Mouse (Mus musculus) large intestine, adult 2 months (tissue): ENCODE results near the gene Apc2. TPM values are rescaled to one million over a fixed set of nuclear protein-coding genes. Genes with fewer than 3 reads are reported as not detected.
A peak's percentile ranks its signal among the peaks of the same experiment; 100 is the strongest.

Experiments used
- DNase-seq: peaks from one replicate; pipeline ENCODE4 v3.0.0-alpha.2; 2012; ENCODE audit warnings: low read depth, low spot score
- WGBS: fragments of 180-500 bp; shearing (Covaris S2); methylation state at CpG from one replicate; pipeline ENCODE4 v1.1.7; 2018; 5-methylcytosine and 5-hydroxymethylcytosine counted together
- polyA plus RNA-seq: library from polyadenylated mRNA; depleted of rRNA; stranded (reverse); fragments of >200 nt; gene quantifications from 2 replicates; pipeline ENCODE4 v1.2.3, GENCODE M21; 2012

The Apc2 gene
- polyA plus RNA-seq, 1 experiment, result 0.41 TPM

- DNase-seq, result no peak
- WGBS, result 27% methylated on average over 20 of the region's 20 CpGs
Measured at GRCm38 (mm10) chr10:80313627-80314201, 17.9 kb downstream of the Apc2 start.

DNA sequence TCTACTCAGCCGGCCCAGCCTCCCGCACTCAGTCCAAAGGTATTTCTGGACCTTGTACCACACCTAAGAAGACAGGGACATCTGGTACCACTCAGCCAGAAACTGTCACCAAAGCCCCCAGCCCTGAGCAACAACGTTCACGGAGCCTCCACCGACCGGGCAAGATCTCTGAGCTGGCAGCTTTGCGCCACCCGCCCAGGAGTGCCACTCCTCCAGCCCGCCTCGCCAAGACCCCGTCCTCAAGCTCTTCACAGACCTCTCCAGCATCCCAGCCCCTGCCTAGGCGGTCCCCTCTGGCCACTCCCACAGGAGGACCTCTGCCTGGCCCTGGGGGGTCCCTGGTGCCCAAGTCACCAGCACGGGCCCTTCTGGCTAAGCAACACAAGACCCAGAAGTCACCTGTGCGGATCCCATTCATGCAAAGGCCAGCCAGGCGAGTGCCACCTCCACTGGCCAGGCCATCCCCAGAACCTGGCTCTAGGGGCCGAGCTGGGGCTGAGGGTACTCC lies 18.8 kb downstream of the Apc2 start:
- 44% methylated on average over 16 of the region's 16 CpGs for WGBS
- DNase-seq, result no peak

GRCm38 (mm10) chr10:80315315-80315714 lies 19.5 kb downstream of the Apc2 start:
- DNase-seq, result no peak
- 47% methylated on average over 27 of the region's 27 CpGs for WGBS

DNA sequence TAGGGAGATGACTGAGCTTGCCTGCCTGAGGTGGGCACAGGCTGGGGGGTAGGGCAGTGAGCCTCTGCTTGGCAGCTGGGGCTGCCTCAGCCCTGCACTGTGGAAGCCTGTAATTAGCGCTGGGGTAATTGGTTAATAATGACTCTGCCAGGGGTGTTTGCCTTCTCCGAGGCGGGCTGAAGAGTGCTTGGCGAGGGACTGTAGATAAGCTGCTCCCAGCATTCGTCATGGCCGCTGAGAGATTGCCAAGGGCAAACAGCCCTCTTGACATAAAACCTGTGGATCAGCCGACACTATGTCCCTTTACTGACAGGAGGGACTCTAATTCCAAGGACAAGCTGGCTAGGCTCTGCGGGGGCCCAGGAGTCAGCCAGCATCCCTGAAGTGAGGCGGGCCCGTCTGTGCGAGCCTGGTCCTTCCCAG lies 20.6 kb downstream of the Apc2 start:
- 21% methylated on average over 11 of the region's 11 CpGs for WGBS
- no peak for DNase-seq

DNA sequence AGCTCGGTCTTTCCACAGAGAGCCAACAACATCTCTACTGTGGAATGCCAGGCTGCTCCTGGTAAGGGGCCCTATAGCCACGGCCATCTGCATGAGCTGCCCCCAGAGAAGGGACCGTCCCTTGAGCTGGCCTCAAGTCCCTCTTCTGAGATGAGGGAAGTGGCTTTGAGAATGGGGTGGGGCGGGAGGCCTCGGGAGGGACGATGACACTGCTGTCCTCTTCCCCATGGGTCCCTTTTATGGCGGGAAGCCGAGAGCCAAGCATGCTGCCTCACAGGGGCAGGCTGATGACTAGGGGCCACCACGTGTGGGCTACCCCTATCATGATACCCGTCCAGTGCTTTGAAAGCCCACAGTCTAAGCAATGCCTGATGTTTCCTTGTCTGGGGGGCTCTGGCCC lies 21.2 kb downstream of the Apc2 start:
- WGBS, result 39% methylated on average over 10 of the region's 10 CpGs
- no peak for DNase-seq

DNA sequence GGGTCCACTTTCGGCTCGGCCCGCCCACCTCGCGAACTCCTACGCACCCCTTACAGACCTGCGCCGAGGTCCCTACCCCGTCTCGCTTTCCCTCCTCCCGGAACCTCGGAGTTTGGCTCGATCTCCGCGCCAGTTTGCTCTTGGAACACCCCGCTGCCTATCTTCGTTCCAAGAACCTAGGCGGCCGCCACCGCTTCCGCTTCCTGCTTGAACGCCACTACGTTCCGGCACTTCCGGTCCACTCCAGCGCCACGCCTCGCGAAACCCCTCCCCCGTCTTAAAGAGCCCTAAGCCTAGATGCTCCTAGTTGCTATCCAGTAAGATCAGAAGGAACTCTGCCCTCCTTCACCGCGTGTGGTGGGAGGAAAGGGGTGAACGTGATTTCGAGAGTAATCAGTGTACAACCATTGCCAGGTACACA lies 24.6 kb downstream of the Apc2 start, which contains the start of gene 2310011J03Rik:
TSS of gene 2310011J03Rik (minus strand) at position 198 of the 421 bp plus-strand sequence.
- peak; percentile 88 for DNase-seq
- under 1% methylated on average over 34 of the region's 34 CpGs for WGBS

DNA sequence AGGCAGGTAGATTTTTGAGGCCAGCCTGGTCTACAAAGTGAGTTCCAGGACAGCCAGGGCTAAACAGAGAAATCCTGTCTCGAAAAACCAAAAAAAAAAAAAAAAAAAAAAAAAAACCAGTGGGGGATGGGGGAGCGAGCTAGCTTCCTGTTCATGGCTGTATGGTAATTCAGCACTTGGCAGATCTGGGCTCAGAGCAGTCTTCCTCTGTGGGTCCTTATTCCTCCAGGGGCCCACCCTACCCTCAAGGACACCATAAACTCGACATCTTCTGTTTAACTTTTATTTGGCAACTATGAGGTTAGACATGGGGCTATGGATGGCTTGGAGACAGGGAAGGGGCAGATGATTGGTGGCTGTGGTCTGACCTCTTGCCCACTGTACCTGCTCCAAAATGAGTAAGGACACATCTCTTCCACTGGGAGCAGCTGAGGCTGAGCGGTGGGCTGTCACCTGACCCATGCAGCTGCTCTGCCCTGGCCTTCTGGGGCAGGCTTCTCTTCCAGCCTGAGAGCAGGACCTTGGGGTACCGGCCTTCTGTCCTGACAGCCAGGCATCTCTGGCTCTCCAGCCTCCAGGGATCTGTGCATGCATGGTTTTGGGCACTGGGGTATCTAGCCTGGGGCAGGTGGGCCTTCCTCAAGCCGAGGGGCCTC lies 25.4 kb downstream of the Apc2 start:
- DNase-seq, result no peak
- 65% methylated on average over 6 of the region's 6 CpGs for WGBS

- WGBS, result 91% methylated on average over 21 of the region's 21 CpGs
Measured at GRCm38 (mm10) chr10:80321670-80322581, 26.1 kb downstream of the Apc2 start.

GRCm38 (mm10) chr10:80322811-80323211 lies 27.0 kb downstream of the Apc2 start:
- under 1% methylated on average over 28 of the region's 28 CpGs for WGBS
- DNase-seq, result no peak

More at GRCm38 (mm10) chr10:80321670-80322581, 26.1 kb downstream of the Apc2 start:
- DNase-seq, result no peak

DNA sequence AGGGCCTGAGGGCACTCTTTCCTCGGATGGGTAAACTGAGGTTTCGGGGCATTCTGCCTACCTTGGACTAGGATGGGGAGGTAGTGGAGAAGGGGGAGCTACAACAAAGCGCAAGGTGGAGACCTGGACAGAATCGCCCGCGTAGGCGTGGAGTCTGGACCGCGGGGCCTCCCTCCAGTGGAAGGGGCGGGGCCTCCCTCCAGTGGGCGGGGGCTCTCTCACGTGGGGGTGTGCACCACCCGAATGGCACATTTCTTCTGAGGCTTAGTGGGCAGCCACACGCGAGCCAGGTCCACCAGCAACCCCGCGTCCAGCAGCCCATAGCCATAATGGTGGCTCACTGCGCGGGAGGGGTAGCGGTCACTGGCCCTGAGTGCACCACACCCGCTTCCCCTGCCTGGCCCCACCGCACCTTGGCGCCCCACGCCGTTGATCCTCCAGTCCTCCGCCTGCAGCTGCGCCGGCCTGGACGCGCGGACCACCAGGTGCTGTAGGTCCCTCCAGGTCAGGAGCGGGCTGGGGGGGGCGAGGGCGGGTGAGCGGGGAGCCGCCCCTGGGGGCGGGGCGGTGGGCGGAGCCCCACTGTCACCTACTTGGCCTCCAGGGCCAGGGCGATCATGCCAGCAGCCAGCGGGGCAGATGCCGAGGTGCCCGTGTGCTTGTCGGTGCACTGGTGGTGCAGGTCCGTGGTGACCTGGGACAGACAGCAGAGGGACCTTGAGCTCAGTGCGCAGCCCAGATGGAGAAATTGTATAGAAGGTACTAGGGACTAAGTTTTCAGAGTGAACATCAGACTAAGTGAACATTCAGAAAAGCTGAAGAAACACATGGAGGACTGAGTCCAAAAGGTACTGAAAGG lies 27.7 kb downstream of the Apc2 start:
- 1% methylated on average over 46 of the region's 46 CpGs for WGBS
- DNase-seq, result no peak

DNA sequence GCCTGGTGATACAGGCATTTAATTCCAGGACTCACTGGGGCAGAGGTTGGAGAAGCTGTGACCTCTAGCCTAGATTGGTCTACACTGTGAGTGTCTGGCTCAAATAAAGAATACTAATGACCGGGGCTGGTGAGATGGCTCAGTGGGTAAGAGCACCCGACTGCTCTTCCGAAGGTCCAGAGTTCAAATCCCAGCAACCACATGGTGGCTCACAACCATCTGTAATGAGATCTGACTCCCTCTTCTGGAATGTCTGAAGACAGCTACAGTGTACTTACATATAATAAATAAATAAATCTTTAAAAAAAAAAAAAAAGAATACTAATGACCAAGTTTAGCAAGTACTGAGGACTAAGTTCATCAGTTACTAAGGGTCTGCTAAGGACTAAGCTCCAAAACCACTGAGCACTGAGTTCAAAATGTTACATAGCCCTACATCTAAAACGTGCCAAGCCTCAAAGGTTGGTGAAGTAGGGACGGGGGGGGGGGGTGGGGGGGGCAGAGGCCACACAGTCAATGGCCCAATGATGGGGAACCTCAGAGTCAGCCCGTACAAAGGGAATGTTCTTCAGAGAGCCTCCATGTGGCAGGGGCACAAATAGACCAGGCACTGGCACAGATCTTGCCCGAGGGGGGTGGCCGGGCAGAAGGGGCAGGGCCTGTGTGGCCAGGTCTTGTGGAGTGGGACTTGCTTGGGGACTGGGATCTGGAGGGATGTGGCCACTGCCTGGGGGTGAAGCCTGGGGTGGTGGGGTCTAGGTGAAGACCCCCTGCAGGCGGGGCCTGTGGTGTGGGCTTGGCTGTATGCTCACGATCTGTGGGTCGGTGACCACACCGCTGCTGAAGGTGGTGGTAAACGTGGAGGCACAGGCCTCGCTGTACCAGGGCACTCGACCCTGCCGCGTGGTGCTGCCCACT lies 28.6 kb downstream of the Apc2 start:
- no peak for DNase-seq
- 71% methylated on average over 17 of the region's 17 CpGs for WGBS

GRCm38 (mm10) chr10:80325045-80325444 lies 29.3 kb downstream of the Apc2 start:
- 77% methylated on average over 21 of the region's 21 CpGs for WGBS
- no peak for DNase-seq

DNA sequence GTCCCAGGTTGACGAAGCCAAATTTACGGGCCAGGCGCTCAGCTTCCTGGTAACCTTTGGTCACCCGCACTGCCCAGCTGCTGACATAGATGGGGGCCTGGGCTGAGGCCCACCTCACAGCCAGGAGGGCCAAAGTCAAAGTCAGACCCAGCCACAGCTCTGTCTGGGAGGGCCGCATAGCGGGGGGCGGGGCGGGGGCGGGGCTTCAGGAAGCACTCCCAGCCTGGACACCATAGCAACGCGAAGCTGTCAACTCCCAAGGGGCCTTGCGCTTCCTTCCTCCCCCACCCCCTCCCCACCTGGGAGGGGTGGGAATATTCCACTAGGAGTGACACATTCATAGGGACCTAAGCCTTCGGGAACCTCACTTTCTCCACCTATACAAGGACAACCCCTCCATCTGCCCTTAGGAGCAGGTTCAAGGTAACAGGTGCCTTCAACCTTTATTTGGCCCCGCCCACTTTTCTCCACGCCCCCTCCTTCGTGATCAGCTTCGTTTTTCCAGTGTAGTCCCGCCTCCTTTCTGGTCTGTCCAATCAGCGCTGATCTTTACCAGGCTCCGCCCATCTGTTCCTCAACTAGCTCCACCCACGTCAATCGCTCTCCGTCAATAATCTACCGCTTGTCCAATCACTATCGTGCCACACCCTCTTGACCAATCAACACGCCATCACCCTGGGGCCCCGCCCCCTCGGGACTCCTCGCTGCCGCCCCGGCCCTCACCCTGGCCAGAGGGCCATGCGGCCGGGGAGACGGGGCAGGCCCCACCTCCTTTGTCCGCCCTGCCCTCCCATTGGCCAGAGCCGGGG lies 33.7 kb downstream of the Apc2 start, which contains the start of the genes Pcsk4 and Reep6:
TSS of gene Pcsk4 (minus strand) at position 226 of the 809 bp plus-strand sequence.
TSS of gene Reep6 (plus strand) at position 681 of the 809 bp plus-strand sequence.
- WGBS, result 2% methylated on average over 36 of the region's 36 CpGs
- peak; percentile 96 for DNase-seq

DNA sequence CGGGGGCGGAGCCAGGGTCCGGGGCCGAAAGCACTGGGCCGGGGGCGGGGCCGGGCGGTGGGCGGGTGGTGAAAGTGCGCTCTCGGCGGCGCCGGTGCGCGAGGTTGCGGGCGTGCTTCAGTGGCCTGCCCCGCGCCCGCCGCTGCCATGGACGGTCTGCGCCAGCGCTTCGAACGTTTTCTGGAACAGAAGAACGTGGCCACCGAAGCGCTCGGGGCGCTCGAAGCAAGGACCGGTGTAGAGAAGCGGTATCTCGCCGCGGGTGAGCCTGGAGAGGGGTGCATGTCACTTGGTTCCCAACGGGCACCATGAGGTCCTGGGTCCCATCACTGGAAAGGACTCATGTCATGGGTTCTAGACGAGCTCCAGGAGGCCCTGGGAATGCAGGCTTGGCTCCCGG lies 34.3 kb downstream of the Apc2 start:
- DNase-seq, result no peak
- WGBS, result 2% methylated on average over 41 of the region's 41 CpGs

- DNase-seq, result no peak
- WGBS, result 18% methylated on average over 2 of the region's 2 CpGs
Measured at GRCm38 (mm10) chr10:80330888-80331287, 35.1 kb downstream of the Apc2 start.

DNA sequence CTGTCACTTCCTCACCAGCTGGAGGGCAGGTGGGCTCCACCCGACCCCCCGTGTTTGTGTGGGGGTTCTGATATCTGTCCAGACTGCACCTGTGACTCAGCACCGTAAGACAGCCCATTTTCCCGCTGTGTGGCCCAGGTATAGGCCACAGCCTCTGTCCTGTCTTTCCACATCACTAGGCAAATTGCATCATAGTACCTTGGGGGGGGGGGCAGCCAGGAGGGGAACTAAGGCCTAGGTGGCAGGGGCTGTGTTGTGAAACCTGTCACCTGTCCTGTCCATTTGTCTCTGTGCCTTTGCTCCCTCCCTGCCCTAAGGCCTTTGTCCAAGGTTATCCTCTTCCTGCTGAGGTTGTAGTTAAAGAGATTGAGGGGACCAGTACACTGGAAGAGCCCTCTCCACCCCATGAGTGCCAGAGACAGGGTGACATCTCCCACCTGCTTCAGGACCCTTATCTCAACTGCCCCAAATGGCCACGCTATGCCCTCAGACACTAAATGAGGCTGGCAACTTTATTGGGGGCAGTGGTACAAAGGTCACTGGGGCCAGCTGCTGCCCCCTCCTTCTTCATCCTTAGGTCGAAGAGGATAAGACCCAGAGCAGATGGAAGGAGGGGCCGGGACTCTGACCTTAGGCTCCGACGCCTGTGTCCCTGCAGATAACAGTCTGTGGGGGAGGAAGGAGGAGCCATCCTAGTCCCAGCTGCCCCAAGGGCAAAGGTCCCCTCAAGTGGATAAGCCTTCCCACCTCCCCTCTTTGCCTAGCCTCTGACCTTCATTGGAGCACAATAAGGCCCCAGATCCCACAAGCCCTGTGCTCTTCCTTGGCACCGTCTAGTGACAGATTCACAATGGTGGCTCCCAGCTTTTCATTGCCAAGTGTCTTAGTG lies 36.1 kb downstream of the Apc2 start:
- no peak for DNase-seq
- WGBS, result 24% methylated on average over 10 of the region's 10 CpGs
